Mouse (Mus musculus): ENCODE measurements at regions not wholly inside any gene's neighbourhood (a gene's known extent, or its start where the extent isn't known, plus 50 kb on each side); places are given as distances from the start of the nearest gene placed in this dataset.

- H3K4me3 ChIP-seq (replicated peaks; ENCODE audit: extremely low read depth, low read depth, low read length), result no peak overlapping the region
- no peak for DNase-seq
- 59% methylated on average over 16 of the region's 16 CpGs for WGBS
- TF ChIP-seq CTCF (IDR thresholded peaks at IDR 0.05; ENCODE audit: insufficient read depth, low read length) (no peak), POLR2A (IDR thresholded peaks at IDR 0.05; ENCODE audit: borderline replicate concordance, extremely low read depth, low read depth, low read length) (no peak)
- no peaks in the 10 kb centered on the region for H3K4me1 ChIP-seq (ENCODE audit: control insufficient read depth, insufficient read depth, low read length)
Measured at GRCm38 (mm10) chr13:47764802-47765597, 496.0 kb upstream of the Id4 start.

GRCm38 (mm10) chr13:47768963-47769527 lies 492.0 kb upstream of the Id4 start:
- H3K4me1 ChIP-seq (ENCODE audit: control insufficient read depth, insufficient read depth, low read length), result no peaks in the 10 kb centered on the region
- no peak for TF ChIP-seq POLR2A (IDR thresholded peaks at IDR 0.05; ENCODE audit: borderline replicate concordance, extremely low read depth, low read depth, low read length)
- DNase-seq, result no peak
- WGBS, result 72% methylated on average over 9 of the region's 9 CpGs
- no peak overlapping the region for H3K4me3 ChIP-seq (replicated peaks; ENCODE audit: extremely low read depth, low read depth, low read length)

GRCm38 (mm10) chr13:47777206-47778099 lies 483.6 kb upstream of the Id4 start:
- TF ChIP-seq CTCF (IDR thresholded peaks at IDR 0.05; ENCODE audit: insufficient read depth, low read length) (no peak), POLR2A (IDR thresholded peaks at IDR 0.05; ENCODE audit: borderline replicate concordance, extremely low read depth, low read depth, low read length) (no peak)
- WGBS, result 53% methylated on average over 15 of the region's 15 CpGs
- Histone ChIP-seq H3K4me3 (replicated peaks; ENCODE audit: extremely low read depth, low read depth, low read length) (no peak overlapping the region), H3K4me1 (ENCODE audit: control insufficient read depth, insufficient read depth, low read length) (no peaks in the 10 kb centered on the region)
- no peak for DNase-seq

GRCm38 (mm10) chr13:47778218-47779009 lies 482.6 kb upstream of the Id4 start:
- 56% methylated on average over 13 of the region's 14 CpGs for WGBS
- H3K4me3 ChIP-seq (replicated peaks; ENCODE audit: extremely low read depth, low read depth, low read length), result no peak overlapping the region
- no peak for TF ChIP-seq POLR2A (IDR thresholded peaks at IDR 0.05; ENCODE audit: borderline replicate concordance, extremely low read depth, low read depth, low read length)
- no peak for TF ChIP-seq CTCF (IDR thresholded peaks at IDR 0.05; ENCODE audit: insufficient read depth, low read length)
- no peak for DNase-seq
- no peaks in the 10 kb centered on the region for H3K4me1 ChIP-seq (ENCODE audit: control insufficient read depth, insufficient read depth, low read length)

GRCm38 (mm10) chr13:47784406-47784805 lies 476.6 kb upstream of the Id4 start:
- TF ChIP-seq CTCF (IDR thresholded peaks at IDR 0.05; ENCODE audit: insufficient read depth, low read length), result no peak
- no peak for TF ChIP-seq POLR2A (IDR thresholded peaks at IDR 0.05; ENCODE audit: borderline replicate concordance, extremely low read depth, low read depth, low read length)
- 78% methylated on average over 3 of the region's 3 CpGs for WGBS
- Histone ChIP-seq H3K4me1 (ENCODE audit: control insufficient read depth, insufficient read depth, low read length) (no peaks in the 10 kb centered on the region), H3K4me3 (replicated peaks; ENCODE audit: extremely low read depth, low read depth, low read length) (no peak overlapping the region)
- DNase-seq, result no peak

GRCm38 (mm10) chr13:47797859-47798258 lies 463.2 kb upstream of the Id4 start:
- no peak overlapping the region for H3K4me3 ChIP-seq (replicated peaks; ENCODE audit: extremely low read depth, low read depth, low read length)
- H3K4me1 ChIP-seq (ENCODE audit: control insufficient read depth, insufficient read depth, low read length), result no peaks in the 10 kb centered on the region
- WGBS, result 60% methylated on average over 4 of the region's 4 CpGs
- DNase-seq, result no peak
- TF ChIP-seq CTCF (IDR thresholded peaks at IDR 0.05; ENCODE audit: insufficient read depth, low read length) (no peak), POLR2A (IDR thresholded peaks at IDR 0.05; ENCODE audit: borderline replicate concordance, extremely low read depth, low read depth, low read length) (no peak)

- Histone ChIP-seq H3K4me3 (replicated peaks; ENCODE audit: extremely low read depth, low read depth, low read length) (no peak overlapping the region), H3K4me1 (ENCODE audit: control insufficient read depth, insufficient read depth, low read length) (no peaks in the 10 kb centered on the region)
- WGBS, result 61% methylated on average over 6 of the region's 6 CpGs
- no peak for DNase-seq
- TF ChIP-seq POLR2A (IDR thresholded peaks at IDR 0.05; ENCODE audit: borderline replicate concordance, extremely low read depth, low read depth, low read length) (no peak), CTCF (IDR thresholded peaks at IDR 0.05; ENCODE audit: insufficient read depth, low read length) (no peak)
Measured at GRCm38 (mm10) chr13:47811711-47812415, 449.2 kb upstream of the Id4 start.

- no peaks in the 10 kb centered on the region for H3K4me1 ChIP-seq (ENCODE audit: control insufficient read depth, insufficient read depth, low read length)
- no peak for TF ChIP-seq CTCF (IDR thresholded peaks at IDR 0.05; ENCODE audit: insufficient read depth, low read length)
- TF ChIP-seq POLR2A (IDR thresholded peaks at IDR 0.05; ENCODE audit: borderline replicate concordance, extremely low read depth, low read depth, low read length), result no peak
- 35% methylated on average over 9 of the region's 9 CpGs for WGBS
- DNase-seq, result no peak
- no peak overlapping the region for H3K4me3 ChIP-seq (replicated peaks; ENCODE audit: extremely low read depth, low read depth, low read length)
Measured at GRCm38 (mm10) chr13:47818924-47819564, 442.0 kb upstream of the Id4 start.
